Mouse (Mus musculus): ENCODE results near the gene Gsk3a.

The Gsk3a gene

GRCm38 (mm10) chr7:25222275-25222967 is 15.2 kb downstream of the Gsk3a start:
- DNase-seq (ENCODE audit: low read depth, low spot score), result no peak

DNA sequence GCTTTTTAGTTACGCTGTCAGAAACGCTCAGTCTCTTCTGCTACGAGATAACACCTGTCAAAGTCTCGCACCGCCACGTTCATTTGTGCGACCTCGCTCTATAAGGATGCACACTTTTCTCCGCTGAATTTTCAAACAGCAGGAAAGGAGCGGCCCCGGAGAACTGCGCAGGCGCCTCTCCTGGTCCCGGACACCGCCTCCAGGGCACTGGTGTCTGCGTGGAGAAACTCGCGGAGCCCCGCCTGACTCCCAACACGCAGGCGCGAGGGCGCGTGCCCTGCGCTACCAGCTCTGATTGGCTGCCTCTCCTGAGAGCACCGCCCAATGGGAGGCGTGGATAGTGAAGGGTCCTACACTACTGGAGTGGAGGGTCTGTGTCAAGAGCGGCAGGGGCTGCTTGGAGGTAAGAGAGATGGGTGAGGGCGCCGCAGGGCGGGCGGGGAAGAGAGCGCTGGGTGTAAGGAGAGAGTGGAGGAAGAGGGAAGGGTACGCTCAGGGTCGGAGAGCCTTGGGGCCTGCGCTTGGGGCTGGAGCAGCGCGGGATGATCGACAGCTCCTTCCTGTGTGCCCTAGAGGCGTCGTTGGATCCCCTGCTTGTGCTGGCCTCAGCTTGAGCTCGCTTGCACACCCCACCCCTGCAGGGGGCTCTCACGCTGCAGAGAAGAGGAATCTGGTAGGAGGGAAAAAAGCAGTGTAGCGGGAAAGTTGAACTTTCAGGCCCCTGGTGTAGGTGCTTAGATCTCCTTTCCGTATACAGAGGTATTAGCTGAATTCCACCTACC is 16.4 kb downstream of the Gsk3a start, which contains the start of gene Zfp526:
TSS of gene Zfp526 (plus strand) at position 324 of the 782 bp plus-strand sequence.
- DNase-seq (ENCODE audit: low read depth, low spot score), result peak; percentile 97

DNA sequence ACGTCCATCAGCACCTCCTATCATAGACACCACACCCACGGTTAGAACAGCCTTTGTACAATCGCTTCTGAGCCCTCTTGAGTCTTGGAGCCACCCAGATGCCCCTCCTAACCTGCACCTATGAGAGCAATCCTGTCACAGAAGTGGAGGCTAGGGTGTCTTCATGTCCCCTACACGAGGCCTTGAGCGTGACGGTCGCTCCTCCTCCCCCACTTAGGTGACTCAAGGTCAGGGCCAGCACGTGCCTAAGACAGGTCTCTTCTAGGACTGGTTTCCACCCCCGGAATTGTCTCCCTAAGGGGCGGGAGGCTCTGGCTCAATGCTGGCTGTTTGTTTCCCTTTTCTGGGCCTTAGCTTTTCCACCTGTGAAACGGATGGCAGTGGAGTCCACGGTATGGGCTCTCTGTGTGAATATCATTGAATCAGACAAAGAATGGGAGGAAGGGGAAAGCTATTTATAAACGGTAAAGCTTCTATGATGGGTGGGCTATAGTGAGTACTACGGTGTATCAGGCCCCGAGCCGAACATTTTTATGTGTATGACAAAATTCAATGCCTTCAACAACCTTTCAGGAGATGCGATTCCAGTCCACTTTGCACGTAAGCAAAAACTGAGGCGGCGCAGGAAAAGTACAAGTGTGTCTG is 17.1 kb downstream of the Gsk3a start, which contains the start of gene Dedd2:
TSS of gene Dedd2 (minus strand) at position 159 of the 645 bp plus-strand sequence.
- peak; percentile 60 for DNase-seq (ENCODE audit: low read depth, low spot score)

DNA sequence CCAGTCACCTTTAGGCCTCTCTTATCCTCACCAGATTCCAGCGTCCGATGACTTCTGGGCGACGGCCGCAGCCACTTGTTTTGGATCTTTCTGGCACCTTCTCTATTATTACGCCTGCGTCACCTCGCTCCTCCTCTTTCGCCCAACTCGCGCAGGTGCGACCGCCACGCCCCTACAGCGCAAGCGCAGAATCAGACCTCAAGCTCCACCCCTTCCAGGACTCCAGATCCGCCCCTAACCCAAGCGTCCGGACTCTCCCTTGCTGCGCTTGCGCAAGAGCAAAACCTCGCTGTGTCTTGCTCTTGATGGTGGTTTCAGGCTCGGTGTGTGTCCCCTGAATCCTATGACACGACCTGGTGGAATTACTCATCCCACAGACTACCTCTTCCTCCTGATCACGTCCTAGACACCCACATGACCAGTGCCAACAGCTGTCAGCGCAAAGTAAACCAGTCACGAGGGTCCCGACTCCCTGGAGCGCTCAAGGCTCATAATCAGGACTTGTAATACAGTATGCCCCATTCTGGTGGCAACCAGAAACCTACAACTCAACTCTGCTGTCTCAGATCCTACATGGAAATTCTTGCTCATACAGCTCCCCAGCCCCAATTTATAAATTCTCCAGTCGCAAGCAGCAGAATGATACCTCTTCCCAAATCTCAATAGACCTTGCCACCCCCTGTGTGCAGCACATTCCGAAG is 17.7 kb downstream of the Gsk3a start:
- DNase-seq (ENCODE audit: low read depth, low spot score), result peak; percentile 98

GRCm38 (mm10) chr7:25219416-25219750 is 18.3 kb downstream of the Gsk3a start:
- no peak for DNase-seq (ENCODE audit: low read depth, low spot score)

DNA sequence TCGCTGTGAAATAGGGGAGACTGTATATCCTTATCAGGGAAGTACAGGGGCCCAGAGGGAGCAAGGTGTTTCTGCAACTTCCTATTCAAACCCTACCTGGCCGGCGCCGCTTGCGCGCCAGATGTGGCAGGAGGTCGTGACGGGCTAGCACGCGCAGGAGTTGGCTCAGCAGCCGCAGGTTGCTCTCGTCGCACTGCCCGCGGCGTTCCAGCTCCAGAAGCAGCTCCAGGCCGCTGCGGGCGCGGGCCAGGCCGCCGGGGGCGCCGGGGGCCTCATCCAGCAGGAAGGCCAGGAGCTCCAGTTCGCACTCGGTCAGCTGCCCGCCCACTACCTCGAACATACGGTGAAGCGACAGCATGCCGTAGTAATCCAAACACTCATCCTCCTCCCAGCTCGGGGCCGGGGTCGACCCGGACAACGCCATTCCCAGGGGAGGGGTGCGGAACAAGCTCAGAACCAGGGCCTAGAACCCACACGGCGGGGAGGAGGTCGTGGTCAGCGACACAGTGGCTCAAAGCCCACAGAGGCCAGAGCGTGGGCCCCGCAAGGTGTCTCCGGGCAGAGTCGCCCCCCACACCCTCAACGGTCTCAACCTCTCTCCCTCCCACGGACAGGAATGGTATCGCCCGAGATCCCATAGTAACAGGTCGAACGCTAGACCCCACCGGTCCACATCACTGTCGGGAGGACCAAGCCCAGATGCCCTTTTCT is 18.8 kb downstream of the Gsk3a start:
- no peak for DNase-seq (ENCODE audit: low read depth, low spot score)

- no peak for DNase-seq (ENCODE audit: low read depth, low spot score)
Observed at GRCm38 (mm10) chr7:25217653-25218395, 19.8 kb downstream of the Gsk3a start.

DNA sequence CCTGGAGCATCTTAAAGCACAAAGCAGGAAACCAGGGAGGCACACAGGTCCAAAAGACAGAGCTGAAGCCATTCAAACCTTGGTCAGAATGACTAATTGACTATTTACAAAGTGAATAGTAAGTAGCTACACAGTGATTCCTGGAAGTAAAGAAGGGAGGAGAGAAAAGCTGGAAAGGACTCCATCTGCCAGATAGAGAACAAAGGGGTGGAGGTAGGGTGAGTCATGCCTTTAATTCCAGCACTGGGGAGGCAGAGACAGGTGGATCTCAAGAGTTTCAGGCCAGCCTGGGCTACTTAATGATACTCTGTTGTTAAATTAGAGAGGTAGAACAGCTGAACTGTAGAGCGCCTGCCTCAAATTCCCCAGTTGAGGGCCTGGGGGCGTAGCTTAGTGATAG is 23.5 kb downstream of the Gsk3a start:
- DNase-seq (ENCODE audit: low read depth, low spot score), result no peak

DNA sequence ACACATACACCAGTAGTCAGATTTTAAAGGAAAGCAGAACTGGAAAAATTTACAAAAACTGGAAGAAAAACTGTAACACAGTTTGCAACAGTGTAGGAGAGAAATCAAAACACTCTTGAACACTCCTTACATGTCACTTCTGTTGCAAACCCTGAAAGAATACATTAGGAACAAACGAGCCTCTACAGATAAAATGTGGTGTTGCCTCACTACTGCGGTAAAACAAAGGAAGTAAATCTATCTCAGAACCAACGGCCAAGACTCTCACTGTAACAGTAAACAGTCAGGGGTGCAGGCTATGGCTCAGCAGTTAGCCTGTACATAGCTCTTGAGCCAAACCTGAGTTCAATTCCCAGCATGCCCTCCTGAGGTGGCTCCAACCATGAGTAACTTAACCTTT is 24.6 kb downstream of the Gsk3a start:
- DNase-seq (ENCODE audit: low read depth, low spot score), result no peak

GRCm38 (mm10) chr7:25210482-25210881 is 27.2 kb downstream of the Gsk3a start:
- DNase-seq (ENCODE audit: low read depth, low spot score), result peak; percentile 86

DNA sequence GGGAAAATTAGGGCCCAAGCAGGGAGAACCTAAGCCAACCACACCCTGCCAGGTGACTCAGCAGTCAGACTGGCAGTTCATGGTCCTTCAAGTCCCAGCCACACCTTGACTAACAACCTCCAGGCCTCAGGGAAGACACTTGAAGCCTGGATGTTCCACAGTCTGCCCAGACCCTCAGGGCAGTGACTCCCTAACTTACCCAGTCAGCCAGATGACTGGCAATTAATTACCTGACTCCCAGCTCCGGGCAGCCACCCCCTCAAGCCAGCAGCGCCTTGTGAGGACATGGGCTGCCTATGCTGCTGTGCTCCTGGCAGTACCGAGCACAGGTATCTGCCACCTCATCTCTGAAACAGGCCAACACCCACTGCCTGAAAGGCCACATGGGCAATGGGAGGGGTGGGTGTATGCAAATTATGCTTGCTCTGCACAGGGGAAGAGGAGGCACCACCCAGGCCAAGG is 28.5 kb downstream of the Gsk3a start:
- DNase-seq (ENCODE audit: low read depth, low spot score), result no peak

DNA sequence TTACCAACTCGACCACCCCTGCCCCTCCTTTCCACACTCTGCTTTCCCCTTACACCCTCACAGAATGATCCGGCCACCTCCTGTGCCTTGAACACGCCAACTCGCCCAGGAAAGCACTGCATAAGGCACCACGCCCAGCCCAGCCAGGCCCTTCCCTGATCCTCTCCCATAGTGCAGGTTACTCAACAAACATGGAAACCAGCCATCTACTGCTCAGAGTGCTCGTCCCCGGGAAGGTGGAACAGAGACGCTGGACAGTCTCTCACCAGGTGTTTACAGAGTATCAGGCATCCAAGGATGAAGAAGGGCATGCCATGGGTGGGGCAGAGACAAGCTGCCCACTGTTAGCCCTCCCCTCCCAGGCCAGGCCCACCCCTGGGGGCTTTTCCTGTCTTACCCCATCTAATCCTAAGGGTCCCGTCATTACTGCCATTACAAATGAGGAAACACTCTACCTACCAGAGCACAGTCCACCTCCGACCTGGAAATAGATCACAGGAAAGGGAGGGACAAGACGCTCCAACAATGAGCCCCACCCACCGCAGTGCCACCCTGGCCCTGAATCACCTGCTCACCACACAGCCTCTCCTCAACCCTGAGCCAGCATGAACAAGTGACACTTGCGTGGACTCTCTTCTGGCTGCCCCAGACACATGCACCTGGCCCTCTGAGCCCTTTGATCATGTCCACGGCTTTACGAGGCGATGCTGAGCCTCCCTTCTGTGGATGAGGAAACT is 31.4 kb downstream of the Gsk3a start:
- no peak for DNase-seq (ENCODE audit: low read depth, low spot score)

DNA sequence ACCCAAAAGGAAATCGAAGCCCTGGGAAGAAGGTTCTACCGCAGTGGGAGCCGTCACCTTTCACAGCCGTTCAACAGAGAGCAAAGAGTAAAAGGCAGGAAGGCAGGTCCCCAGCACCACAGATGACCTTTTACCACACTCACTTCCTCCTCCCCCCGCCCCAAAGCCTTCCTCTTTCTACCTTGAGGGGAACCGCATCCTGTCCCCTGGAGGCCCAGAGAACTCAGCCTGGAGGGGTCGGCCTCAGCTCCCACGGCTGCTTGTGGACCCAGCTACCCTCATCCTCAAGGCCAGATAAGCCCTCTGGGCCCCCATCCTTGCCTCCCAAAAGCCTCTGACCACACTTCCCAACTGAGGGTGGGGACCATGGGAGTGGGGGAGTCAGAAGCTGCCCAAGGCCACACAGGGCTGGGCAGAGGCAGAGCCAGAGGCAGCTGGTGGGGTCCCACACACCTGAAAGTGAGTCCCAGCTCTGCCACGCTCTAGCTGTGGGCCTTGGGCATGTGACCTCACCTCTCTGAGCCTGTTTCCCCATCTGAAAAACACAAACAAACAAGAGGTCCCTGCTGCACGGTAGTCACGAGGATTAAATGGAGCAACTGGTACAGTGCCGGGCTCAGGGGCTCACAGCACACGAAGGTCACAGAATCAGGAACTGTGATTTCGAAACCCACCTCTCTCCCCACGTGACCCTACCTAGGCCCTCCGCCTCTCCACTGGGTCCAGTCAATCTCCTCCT is 32.1 kb downstream of the Gsk3a start:
- DNase-seq (ENCODE audit: low read depth, low spot score), result no peak

GRCm38 (mm10) chr7:25203624-25204023 is 34.0 kb downstream of the Gsk3a start:
- no peak for DNase-seq (ENCODE audit: low read depth, low spot score)

DNA sequence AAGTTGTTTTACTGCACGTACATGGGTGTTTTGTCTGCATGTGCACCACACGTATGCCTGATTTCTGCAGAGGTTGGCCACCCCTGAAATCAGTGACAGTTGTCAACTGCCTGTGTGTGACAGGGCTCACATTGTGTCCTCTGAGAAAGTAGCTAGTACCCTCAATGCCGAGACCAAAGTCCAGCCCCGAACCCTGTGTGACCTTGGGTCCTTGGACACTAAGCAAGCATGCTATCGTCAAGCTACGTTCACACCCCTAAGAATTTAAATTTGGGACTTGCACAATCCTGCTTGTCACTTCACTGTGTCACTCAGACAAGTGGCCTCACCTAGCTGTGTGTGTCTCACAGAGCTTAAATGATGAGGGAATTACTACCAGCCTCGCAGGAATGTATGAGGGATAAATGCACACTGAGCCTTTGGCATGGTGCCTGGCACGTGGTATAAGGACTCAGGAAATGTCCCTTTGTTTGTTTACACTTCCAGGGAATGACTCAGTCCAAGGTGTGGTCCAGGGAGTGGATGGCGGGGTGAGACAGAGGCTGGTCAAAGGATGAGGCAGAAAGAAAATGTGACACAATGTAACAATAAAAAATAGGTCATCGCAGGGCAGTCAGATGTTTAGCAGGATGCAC is 40.1 kb downstream of the Gsk3a start:
- no peak for DNase-seq (ENCODE audit: low read depth, low spot score)

DNA sequence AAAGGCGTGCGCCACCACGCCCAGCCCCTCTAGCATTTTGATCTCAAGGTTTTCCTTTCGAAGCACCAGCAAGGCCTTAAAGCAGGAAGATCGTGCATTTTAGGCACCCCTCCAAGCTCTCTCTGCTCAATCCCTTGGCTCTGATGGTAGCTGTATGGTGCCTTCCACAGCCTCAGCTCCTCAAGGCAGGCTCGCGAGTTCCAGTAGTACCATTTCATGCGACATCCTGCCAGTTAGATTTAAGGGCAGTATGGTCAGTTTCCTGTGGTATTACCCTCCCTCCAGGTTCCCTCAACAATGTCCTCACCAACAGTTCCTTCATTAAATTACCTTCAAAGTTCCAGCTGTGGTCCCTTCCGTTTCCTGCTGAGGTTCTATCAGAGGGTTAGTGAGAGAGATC is 41.5 kb downstream of the Gsk3a start:
- DNase-seq (ENCODE audit: low read depth, low spot score), result no peak

GRCm38 (mm10) chr7:25195148-25195547 is 42.5 kb downstream of the Gsk3a start:
- no peak for DNase-seq (ENCODE audit: low read depth, low spot score)

- no peak for DNase-seq (ENCODE audit: low read depth, low spot score)
Observed at GRCm38 (mm10) chr7:25192110-25192509, 45.5 kb downstream of the Gsk3a start.

DNA sequence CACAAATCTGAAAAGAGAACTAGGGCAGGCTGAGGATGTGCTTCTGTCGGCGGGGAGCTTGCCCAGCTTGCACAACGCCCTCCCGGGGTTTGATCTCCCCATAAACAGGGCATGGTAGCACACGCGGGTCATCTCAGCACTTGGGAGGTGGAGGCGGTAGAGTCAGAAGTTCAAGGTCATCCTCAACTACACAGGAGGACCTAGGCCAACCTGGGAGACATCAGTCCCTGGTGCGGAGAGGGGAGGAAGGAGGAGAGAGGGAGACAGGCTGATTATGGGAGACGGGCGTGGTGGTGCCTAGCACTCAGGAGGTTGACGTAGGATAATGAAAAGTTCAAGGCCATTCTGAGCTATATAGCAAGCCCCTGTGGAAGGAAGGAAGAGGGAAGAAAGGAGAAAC is 46.8 kb downstream of the Gsk3a start:
- DNase-seq (ENCODE audit: low read depth, low spot score), result no peak
